Mouse (Mus musculus): ENCODE measurements at regions not wholly inside any gene's neighbourhood (a gene's known extent, or its start where the extent isn't known, plus 50 kb on each side); places are given as distances from the start of the nearest gene placed in this dataset.

DNA sequence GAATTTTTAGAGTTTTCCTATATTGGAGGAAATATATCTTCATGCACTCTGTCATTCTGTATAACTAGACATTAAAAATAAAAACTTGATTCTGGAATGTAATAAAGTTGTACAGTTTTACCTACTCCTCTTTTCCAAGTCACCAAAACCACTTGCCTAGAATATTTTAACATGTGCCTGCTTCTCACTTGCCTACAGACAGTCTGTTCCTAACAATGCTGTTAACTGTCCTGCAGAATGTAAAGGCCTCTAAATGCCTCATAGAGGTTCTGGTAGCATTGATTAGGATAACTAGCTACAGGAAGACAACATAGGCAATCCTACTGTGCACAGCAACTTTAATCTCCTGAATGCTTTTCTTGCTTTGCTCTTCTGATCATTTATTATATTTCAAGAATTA lies 614.9 kb upstream of the Pcdh7 start:
- DNase-seq (ENCODE audit: low read depth, low spot score), result no peak
- H3K4me1 ChIP-seq (ENCODE audit: control insufficient read depth in 1 of 2, insufficient read depth in 2 of 2, low read length in 2 of 2), result no peaks in the 10 kb centered on the region
- no peak overlapping the region for H3K4me3 ChIP-seq (ENCODE audit: control insufficient read depth in 1 of 2, insufficient read depth in 1 of 2, low read depth in 2 of 2, low read length in 2 of 2)
- no peak overlapping the region for H3K9ac ChIP-seq (ENCODE audit: control insufficient read depth, low read depth, low read length, poor library complexity, severe bottlenecking)
- no peaks in the 10 kb centered on the region for H3K79me2 ChIP-seq (ENCODE audit: control insufficient read depth, insufficient read depth, low read length, poor library complexity)
- no peaks in the 10 kb centered on the region for H3K9me3 ChIP-seq (replicated peaks; ENCODE audit: insufficient read depth, low read length)
- TF ChIP-seq JUND (IDR thresholded peaks at IDR 0.05; ENCODE audit: low read depth, low read length) (no peak), ETS1 (IDR thresholded peaks at IDR 0.05; ENCODE audit: low read depth, low read length) (no peak), HCFC1 (IDR thresholded peaks at IDR 0.05; ENCODE audit: low read depth, low read length) (no peak), KAT2A (conservative IDR thresholded peaks at IDR 0.05; ENCODE audit: low read depth, low read length) (no peak), MAX (IDR thresholded peaks at IDR 0.05; ENCODE audit: low read length) (no peak)
- H3K27ac ChIP-seq (ENCODE audit: control insufficient read depth, low read depth, low read length), result no peak overlapping the region
- H3K27me3 ChIP-seq (ENCODE audit: control insufficient read depth in 1 of 2, insufficient read depth in 2 of 2, low read length in 2 of 2), result no peaks in the 10 kb centered on the region
- H3K36me3 ChIP-seq (ENCODE audit: control insufficient read depth in 1 of 2, insufficient read depth in 2 of 2, low read length in 2 of 2), result no peaks in the 10 kb centered on the region

DNA sequence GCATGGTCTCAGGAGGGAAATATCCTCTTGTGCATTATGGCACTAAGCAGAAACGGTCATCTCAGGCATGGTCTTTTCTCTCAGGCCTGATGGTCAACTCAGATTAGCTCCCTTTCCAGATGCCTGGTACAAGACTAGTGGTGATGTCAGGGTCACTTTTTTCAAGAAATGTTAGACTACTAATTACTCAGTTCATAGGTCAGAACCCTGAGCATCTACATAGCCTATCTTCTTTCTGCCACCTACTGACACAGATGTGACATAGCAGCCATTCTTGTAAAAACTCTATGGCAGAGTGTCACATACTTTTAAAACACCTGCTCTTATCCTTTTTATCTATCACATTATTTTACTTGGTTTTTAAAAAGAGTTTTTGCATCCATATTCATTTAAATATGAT lies 589.3 kb upstream of the Pcdh7 start:
- Histone ChIP-seq H3K4me3 (ENCODE audit: control insufficient read depth in 1 of 2, insufficient read depth in 1 of 2, low read depth in 2 of 2, low read length in 2 of 2) (no peak overlapping the region), H3K36me3 (ENCODE audit: control insufficient read depth in 1 of 2, insufficient read depth in 2 of 2, low read length in 2 of 2) (no peaks in the 10 kb centered on the region), H3K27ac (ENCODE audit: control insufficient read depth, low read depth, low read length) (no peak overlapping the region), H3K9ac (ENCODE audit: control insufficient read depth, low read depth, low read length, poor library complexity, severe bottlenecking) (no peak overlapping the region), H3K4me1 (ENCODE audit: control insufficient read depth in 1 of 2, insufficient read depth in 2 of 2, low read length in 2 of 2) (no peaks in the 10 kb centered on the region), H3K9me3 (replicated peaks; ENCODE audit: insufficient read depth, low read length) (no peaks in the 10 kb centered on the region), H3K79me2 (ENCODE audit: control insufficient read depth, insufficient read depth, low read length, poor library complexity) (no peaks in the 10 kb centered on the region), H3K27me3 (ENCODE audit: control insufficient read depth in 1 of 2, insufficient read depth in 2 of 2, low read length in 2 of 2) (no peaks in the 10 kb centered on the region)
- TF ChIP-seq BHLHE40 (IDR thresholded peaks at IDR 0.05; ENCODE audit: borderline replicate concordance, low read depth, low read length) (no peak), CTCF (IDR thresholded peaks at IDR 0.05 in 2 of 3, conservative IDR thresholded peaks at IDR 0.05 in 1 of 3; ENCODE audit: control insufficient read depth in 1 of 3, insufficient read depth in 1 of 3, low read depth in 2 of 3, low read length in 3 of 3, poor library complexity in 1 of 3, severe bottlenecking in 1 of 3) (peak in 1 of 3 experiments; percentile 7; a peak in 1 of 6 replicates), TCF12 (IDR thresholded peaks at IDR 0.05; ENCODE audit: low read depth, low read length) (no peak), SMC3 (IDR thresholded peaks at IDR 0.05; ENCODE audit: low read depth, low read length) (0 out of 2 replicates have a peak, but pooled peaks have one; percentile 2)
- DNase-seq (ENCODE audit: low read depth, low spot score), result peak; percentile 2

Measured in MEL (cell line).